Mouse (Mus musculus) heart, adult 2 months (tissue): ENCODE measurements around the gene Dynlt1f.
"Not testable (repeated sequence)": the region's sequence is repeated elsewhere in the genome, so short reads cannot be mapped to it uniquely, and the experiment has no call there.

ENCODE experiments used
- CTCF ChIP-seq: fragments of 200-600 bp; IDR thresholded peaks from 2 replicates; pipeline ENCODE4 v1.8.1; 2022; ENCODE audit warnings: antibody characterized with exemption, mild to moderate bottlenecking, moderate library complexity
- EP300 ChIP-seq: fragments of 200-500 bp; IDR thresholded peaks from 2 replicates; pipeline ENCODE4 v1.6.1; 2011; ENCODE audit warnings: low read depth, low read length, control low read depth; ENCODE audit not compliant: insufficient read depth

DNA sequence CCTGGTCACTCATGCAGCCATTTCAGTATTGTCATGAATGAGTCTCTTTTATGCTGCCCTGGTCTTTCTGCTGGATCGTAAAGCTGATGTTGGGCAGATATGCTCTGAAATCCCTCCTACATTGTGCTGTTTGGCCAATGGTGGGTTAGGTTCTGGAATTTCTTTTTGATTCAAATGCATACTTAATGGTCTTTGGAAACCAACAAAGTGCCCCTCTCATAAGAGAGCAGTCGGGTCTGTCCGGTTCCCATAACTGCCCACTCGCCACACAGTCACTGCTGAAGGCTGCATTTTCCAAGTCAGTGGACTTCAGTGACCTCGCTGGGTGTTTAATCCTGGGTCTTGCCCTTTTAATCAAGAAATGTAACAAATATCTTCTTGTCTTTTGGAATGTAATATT, 28.0 kb upstream of the Dynlt1f start:
- not testable (repeated sequence) for TF ChIP-seq EP300, CTCF
